Mouse (Mus musculus) adrenal gland, adult 2 months (tissue): ENCODE measurements around the gene Orm3. TPM values are rescaled to one million over a fixed set of nuclear protein-coding genes. Genes with fewer than 3 reads are reported as not detected.

ENCODE experiments used
- DNase-seq: peaks from one replicate; pipeline ENCODE4 v3.0.0; 2021
- polyA plus RNA-seq: library from polyadenylated mRNA; depleted of rRNA; stranded (reverse); fragments of >200 nt; gene quantifications from 2 replicates; pipeline ENCODE4 v1.2.3, GENCODE M21; 2012; rRNA removed
- total RNA-seq, 2 experiments: library from RNA; stranded (reverse); gene quantifications; 2 replicates each; pipeline ENCODE4 v1.2.3; 2021

The Orm3 gene
- total and polyA plus RNA-seq, 3 experiments: 1.8 to 12.3 (median 11.7) TPM

DNA sequence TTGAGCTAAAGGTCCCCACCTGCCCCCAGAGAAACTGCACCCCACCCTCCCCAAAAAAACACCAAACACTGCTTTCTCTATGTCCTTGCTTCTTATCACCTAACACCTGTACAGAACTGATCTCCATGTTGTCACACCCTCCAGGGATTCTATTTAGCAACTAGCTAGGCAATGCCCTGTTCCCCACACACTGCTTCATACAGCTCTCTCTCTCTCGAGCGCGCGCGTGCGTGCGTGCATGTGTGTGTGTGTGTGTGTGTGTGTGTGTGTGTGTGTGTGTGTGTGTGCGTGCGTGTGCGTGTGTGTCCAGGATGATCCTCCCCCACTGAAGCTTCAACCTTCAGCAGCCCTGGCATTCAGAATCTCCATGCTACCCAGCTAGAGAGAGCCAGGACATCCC, 46.1 kb downstream of the Orm3 start:
- no peak for DNase-seq

DNA sequence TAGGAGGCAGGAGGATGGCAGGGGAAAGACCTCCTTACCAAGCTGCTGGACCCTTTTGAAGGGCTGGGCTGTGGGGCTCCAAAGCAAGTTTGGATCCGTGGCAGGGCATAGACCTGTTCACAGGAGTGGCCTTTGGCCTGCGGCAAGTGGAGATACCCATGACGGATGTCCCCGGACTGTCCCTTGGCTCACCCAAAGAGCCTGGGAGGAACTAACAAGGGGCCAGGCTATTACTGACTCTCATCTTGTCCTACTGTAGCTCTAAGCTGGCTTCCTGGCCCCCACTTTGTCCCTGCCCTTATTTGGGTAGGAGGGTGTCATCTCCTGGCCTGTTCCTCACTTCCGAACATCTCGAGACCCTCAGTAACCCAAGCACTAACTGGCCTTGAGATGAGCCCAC, 46.6 kb downstream of the Orm3 start:
- no peak for DNase-seq

DNA sequence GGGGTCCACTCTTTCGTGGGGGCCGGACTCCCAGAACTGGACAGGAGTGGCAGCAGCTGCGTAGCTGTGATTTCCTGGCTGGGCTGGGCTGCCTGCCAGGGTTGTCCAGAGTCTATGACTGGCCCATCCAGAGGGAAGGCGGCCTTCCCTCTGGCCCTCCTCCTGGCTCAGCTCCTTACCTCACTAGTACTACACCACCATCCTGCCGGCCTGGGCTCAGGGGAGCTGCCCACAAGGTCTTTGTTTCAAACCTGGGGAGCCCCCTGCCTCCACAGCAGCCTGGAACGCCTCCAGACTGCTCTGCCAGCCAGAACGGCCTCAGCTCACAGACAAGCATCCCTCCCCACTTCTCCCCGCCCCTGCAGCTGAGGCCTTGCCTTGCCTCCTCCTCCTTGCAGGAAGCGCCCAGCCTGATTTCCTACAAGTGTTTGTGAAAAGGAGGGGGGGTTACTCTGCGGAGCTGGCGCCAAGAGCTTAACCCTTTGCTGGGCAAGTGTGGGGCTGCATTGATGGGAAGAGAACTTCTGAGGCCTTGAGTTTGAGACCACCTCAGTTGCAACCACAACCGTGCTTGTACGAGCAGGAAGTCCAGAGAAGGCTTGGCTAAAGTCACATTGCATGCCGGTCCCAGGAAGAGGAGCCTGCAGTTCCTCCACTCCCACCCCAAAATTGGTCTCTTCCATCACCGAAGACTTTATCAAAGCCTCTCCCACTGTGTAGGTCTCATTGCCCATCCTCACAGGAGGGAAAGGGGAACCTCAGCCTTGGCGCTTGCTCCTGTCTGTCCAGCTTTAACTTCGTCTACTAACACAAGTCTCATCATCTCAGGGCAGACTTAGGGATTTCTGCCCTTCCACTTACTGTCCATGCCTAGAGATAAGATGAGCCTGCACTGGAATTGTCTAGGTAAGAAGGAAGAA, 47.3 kb downstream of the Orm3 start, which contains the start of gene Akna:
Akna (minus strand) TSS at position 315 of the 920 bp plus-strand sequence.
- peak; percentile 93 for DNase-seq

DNA sequence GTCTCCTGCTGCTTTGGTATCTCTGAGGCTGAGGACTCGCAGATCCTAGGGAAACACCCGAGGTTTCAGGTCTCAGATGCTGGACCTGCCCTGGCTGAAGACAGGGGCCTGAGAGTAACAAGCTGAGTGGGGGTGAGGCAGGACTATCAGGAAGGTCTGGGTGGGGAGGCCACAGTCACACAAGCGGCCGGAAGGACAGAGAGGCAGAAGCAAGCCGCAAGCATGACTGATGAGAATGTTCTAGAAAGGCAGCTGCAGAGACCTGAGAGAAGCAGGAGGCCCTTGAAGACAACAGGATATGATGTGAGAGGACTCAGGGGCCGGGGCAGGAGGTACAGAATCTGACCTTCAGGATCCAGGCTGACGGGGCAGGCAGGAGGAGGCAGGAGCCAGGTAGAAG, 48.2 kb downstream of the Orm3 start:
- no peak for DNase-seq

DNA sequence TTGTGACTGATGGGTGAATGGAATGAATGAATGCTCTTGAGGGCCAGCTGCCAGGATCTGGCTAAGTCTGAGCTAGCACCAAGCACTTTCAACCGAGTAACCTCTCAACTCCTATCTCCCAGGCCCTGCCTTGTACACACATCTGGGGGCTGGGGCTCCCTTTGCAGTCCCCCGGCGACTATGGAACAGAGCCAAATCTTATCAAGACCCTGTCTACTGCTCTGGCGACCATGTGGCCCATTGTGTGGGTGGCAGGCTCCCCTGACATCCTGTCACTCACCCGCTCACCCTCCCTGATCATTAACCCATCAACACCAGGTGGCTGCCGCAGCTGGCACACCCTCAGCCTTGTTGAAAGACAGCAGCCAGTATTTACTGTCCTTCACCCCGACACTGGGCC, 49.1 kb downstream of the Orm3 start:
- DNase-seq: no peak

DNA sequence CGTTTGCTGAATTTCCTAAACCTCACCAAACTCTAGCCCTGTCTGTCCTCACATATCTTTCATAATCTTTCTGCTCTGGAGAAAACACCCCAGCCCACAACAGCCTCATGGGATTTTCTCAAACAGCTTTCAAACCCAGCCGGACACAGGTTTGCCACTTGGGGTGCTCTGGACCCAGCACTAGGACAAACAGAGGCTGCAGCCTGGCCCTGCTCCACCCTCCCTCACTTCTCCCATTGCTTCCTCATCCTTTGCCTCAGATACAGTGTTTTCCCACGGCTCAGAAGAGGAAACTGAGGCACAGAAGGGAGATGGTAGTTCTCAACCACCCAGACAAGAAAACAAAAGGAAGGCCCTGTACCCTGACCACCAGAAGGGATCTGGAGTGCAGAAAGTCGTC, 49.7 kb downstream of the Orm3 start:
- DNase-seq: no peak

DNA sequence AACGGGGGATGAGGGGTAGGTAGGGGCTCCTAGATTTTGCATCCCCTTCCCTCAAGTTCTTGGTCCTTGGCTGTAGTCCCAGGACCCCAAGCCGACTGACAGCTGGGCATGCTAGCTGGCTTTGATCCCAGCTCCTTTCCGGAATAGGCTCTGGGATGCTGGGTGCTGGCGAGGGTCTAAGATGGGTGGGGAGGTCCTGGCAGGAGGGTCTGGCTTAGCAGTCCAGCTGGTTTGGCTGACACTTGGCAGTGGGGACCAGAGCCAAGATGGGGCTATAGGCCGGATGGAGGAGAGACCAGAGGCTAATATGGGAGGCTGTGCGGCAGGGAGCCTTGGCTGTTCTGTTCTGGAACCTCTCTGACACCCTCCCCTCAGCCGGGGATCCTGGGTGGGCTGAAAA, 52.3 kb downstream of the Orm3 start:
- DNase-seq: no peak

DNA sequence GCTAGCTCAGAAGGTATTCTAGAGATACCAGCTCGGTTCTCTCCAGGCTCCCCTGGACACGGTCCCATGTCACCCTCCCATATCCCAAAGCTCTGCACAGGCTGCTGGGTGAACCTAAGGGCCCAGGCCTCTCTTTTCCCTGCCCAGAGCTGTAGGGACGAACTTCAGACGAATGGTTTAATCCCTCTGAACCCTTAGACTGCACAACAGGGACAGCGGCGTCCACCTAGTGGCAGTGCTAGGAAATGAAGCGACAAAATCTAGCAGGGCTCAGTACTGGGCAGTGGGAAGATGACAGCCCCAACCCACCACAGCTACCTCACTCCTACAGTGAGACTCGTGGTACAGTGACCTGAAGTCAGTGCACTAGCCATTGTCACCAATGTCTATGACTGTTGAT, 52.7 kb downstream of the Orm3 start:
- DNase-seq: peak; percentile 55

Other genes starting within 250 kb of the Orm3 start
- gene Ambp, start 201.4 kb upstream of the Orm3 start, total RNA-seq: 1 to 10 TPM in 1 of 2 experiments, under 1 TPM in 1; 0.38 to 7.1 TPM
- gene Ambp, start 201.4 kb upstream of the Orm3 start, polyA plus RNA-seq: 0.61 TPM in 1 of 2 replicates, not detected in the other
- not detected for gene Kif12, start 184.0 kb upstream of the Orm3 start, total RNA-seq
- gene Kif12, start 184.0 kb upstream of the Orm3 start, polyA plus RNA-seq: 0.26 TPM in 1 of 2 replicates, not detected in the other
- 10 to 100 TPM in 1 of 2 experiments, 1 to 10 TPM in 1; 8.4 to 13.0 TPM for gene Col27a1, start 142.2 kb upstream of the Orm3 start, total RNA-seq
- gene Col27a1, start 142.2 kb upstream of the Orm3 start, polyA plus RNA-seq: 12.9 and 14.9 TPM in 2 replicates
- gene Orm1, start 11.6 kb upstream of the Orm3 start, total RNA-seq: 10 to 100 TPM; 38.2 to 61.8 TPM
- 13.8 and 18.0 TPM in 2 replicates for gene Orm1, start 11.6 kb upstream of the Orm3 start, polyA plus RNA-seq
- gene Orm2, start 6.3 kb downstream of the Orm3 start, total RNA-seq: 1 to 10 TPM; 3.9 to 8.2 TPM
- gene Orm2, start 6.3 kb downstream of the Orm3 start, polyA plus RNA-seq: 0.51 and 1.1 TPM in 2 replicates
- gene Akna, start 47.2 kb downstream of the Orm3 start, total RNA-seq: 1 to 10 TPM; 3.9 to 4.7 TPM
- 5.1 and 5.6 TPM in 2 replicates for gene Akna, start 47.2 kb downstream of the Orm3 start, polyA plus RNA-seq
- gene Whrn, start 139.8 kb downstream of the Orm3 start, total RNA-seq: 10 to 100 TPM; 51.5 to 57.1 TPM
- gene Whrn, start 139.8 kb downstream of the Orm3 start, polyA plus RNA-seq: 96.9 and 101 TPM in 2 replicates
- gene Atp6v1g1, start 188.6 kb downstream of the Orm3 start, total RNA-seq: 100 to 1,000 TPM; 166 to 207 TPM
- gene Atp6v1g1, start 188.6 kb downstream of the Orm3 start, polyA plus RNA-seq: 21.2 and 22.1 TPM in 2 replicates
- gene Tmem268, start 202.6 kb downstream of the Orm3 start, total RNA-seq: 10 to 100 TPM; 10.4 to 12.6 TPM
- 7.5 and 7.7 TPM in 2 replicates for gene Tmem268, start 202.6 kb downstream of the Orm3 start, polyA plus RNA-seq
- not detected for gene Gm11213, start 249.1 kb downstream of the Orm3 start, total RNA-seq
- gene Gm11213, start 249.1 kb downstream of the Orm3 start, polyA plus RNA-seq: not detected in 2 replicates